Mouse (Mus musculus): Measurements from ENCODE around the gene Lnpep.

GRCm38 (mm10) chr17:17499278-17499677, 125.6 kb downstream of the Lnpep start:
- no peak for TF ChIP-seq CTCF (IDR thresholded peaks at IDR 0.05 in 2 of 3, conservative IDR thresholded peaks at IDR 0.05 in 1 of 3; ENCODE audit: control insufficient read depth in 1 of 3, insufficient read depth in 1 of 3, low read depth in 2 of 3, low read length in 3 of 3, poor library complexity in 1 of 3, severe bottlenecking in 1 of 3)
- no peak for TF ChIP-seq ETS1 (IDR thresholded peaks at IDR 0.05; ENCODE audit: low read depth, low read length)
- TF ChIP-seq POLR2A (IDR thresholded peaks at IDR 0.05; ENCODE audit: control insufficient read depth in 1 of 2, insufficient read depth in 1 of 2, low read depth in 1 of 2, low read length in 2 of 2, poor library complexity in 1 of 2), result no peak
